Mouse (Mus musculus) kidney, postnatal 4 days (tissue): ENCODE data around the gene Gm9922.

ENCODE experiments used
- DNase-seq, 2 experiments: peaks; one replicate each; pipeline ENCODE4 v3.0.0; 2021; ENCODE audit warnings: mixed read lengths in 2 of 2

Gm9922 gene

GRCm38 (mm10) chr14:101729237-101729971, at the start of gene Gm9922, which contains the start of gene Lmo7:
Gene Gm9922 (minus strand): TSS chr14:101729814.
Gene Lmo7 (plus strand): TSS chr14:101729957.
- DNase-seq, result peak; percentile 85 to 89

GRCm38 (mm10) chr14:101778426-101778825, 48.8 kb upstream of the Gm9922 start:
- DNase-seq, result no peak

GRCm38 (mm10) chr14:101777129-101777493, 47.5 kb upstream of the Gm9922 start:
- DNase-seq, result no peak

- no peak for DNase-seq
Measured at GRCm38 (mm10) chr14:101776296-101777128, 46.9 kb upstream of the Gm9922 start.

- peak; percentile 27 to 31 for DNase-seq
Measured at GRCm38 (mm10) chr14:101774631-101775030, 45.0 kb upstream of the Gm9922 start.

- DNase-seq, result no peak
Measured at GRCm38 (mm10) chr14:101771756-101772155, 42.1 kb upstream of the Gm9922 start.

- DNase-seq, result no peak
Measured at GRCm38 (mm10) chr14:101771336-101771735, 41.7 kb upstream of the Gm9922 start.

GRCm38 (mm10) chr14:101763762-101764295, 34.2 kb upstream of the Gm9922 start:
- DNase-seq, result no peak

GRCm38 (mm10) chr14:101762267-101762666, 32.7 kb upstream of the Gm9922 start:
- DNase-seq, result no peak

- no peak for DNase-seq
Measured at GRCm38 (mm10) chr14:101755425-101755824, 25.8 kb upstream of the Gm9922 start.

- no peak for DNase-seq
Measured at GRCm38 (mm10) chr14:101750910-101751309, 21.3 kb upstream of the Gm9922 start.

GRCm38 (mm10) chr14:101748436-101748835, 18.8 kb upstream of the Gm9922 start:
- DNase-seq, result no peak

- no peak for DNase-seq
Measured at GRCm38 (mm10) chr14:101747811-101748210, 18.2 kb upstream of the Gm9922 start.

GRCm38 (mm10) chr14:101746635-101747034, 17.0 kb upstream of the Gm9922 start:
- no peak for DNase-seq

GRCm38 (mm10) chr14:101737501-101737900, 7.9 kb upstream of the Gm9922 start:
- DNase-seq, result no peak

- no peak for DNase-seq
Measured at GRCm38 (mm10) chr14:101733542-101734303, 4.1 kb upstream of the Gm9922 start.

- no peak for DNase-seq
Measured at GRCm38 (mm10) chr14:101729972-101730692, 518 bp upstream of the Gm9922 start.

- DNase-seq, result no peak
Measured at GRCm38 (mm10) chr14:101714414-101714813, 15.2 kb downstream of the Gm9922 start.

- no peak for DNase-seq
Measured at GRCm38 (mm10) chr14:101707088-101707487, 22.5 kb downstream of the Gm9922 start.

- no peak for DNase-seq
Measured at GRCm38 (mm10) chr14:101704479-101704878, 25.1 kb downstream of the Gm9922 start.

- no peak for DNase-seq
Measured at GRCm38 (mm10) chr14:101688406-101688805, 41.2 kb downstream of the Gm9922 start.

- no peak for DNase-seq
Measured at GRCm38 (mm10) chr14:101687696-101688095, 41.9 kb downstream of the Gm9922 start.
